Mouse (Mus musculus): ENCODE measurements around the gene Cdca7.
A peak's percentile ranks its signal among the peaks of the same experiment; 100 is the strongest.

Gene Cdca7

GRCm38 (mm10) chr2:72491650-72492049 is 15.7 kb downstream of the Cdca7 start:
- DNase-seq (ENCODE audit: low read depth, low spot score), result no peak

DNA sequence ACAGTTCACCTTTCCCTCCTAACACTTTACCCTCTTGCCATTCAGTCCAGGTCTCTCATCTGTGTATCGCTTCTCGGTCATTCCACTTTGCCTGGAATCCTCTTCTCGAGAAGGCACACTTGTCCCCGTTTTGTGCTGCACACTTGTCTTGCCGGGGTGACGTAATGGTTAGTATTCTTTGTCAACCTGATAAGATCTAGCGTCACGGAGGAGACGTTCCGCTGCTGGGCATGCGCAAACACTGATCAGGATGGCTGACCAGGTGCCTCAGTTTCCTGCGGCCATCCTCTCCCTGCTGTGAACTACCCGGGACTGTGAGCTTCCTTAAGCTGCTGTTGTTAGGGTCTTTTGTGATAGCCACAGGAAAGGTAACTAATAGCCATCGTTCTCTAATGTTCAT is 17.1 kb downstream of the Cdca7 start:
- DNase-seq (ENCODE audit: low read depth, low spot score), result no peak

DNA sequence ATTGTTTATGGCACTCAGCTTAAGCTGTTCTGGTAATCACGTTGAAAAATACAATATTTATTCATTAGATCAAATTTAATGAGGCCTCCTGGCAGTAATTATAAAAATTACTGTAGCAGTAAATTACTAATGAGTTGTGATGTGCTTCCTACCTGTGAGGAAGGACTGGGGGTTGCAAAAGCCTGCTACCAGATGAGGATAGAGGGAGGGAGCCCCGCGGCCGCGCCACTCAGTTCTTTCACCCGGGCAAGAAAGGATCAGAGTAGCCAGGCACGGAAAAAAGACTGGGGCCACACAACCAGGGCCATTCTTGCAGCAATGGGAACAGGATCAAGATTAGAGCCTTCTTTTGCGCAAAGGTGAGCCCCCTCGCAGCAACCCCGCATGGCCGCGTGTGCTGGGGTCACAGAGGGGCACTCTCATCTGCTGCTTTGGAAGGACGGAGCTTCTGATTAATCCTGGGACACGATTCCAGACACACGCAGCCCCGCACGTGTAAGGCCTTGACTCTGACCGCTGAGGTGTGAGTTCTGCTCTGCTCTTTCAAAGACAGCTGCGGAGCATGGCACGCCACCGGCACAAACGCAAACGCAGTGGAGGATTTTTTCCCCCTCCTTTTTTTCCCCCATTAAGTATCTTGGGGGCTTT is 23.2 kb downstream of the Cdca7 start:
- DNase-seq (ENCODE audit: low read depth, low spot score), result no peak

- DNase-seq (ENCODE audit: low read depth, low spot score), result no peak
Observed at GRCm38 (mm10) chr2:72499782-72500411, 23.9 kb downstream of the Cdca7 start.

DNA sequence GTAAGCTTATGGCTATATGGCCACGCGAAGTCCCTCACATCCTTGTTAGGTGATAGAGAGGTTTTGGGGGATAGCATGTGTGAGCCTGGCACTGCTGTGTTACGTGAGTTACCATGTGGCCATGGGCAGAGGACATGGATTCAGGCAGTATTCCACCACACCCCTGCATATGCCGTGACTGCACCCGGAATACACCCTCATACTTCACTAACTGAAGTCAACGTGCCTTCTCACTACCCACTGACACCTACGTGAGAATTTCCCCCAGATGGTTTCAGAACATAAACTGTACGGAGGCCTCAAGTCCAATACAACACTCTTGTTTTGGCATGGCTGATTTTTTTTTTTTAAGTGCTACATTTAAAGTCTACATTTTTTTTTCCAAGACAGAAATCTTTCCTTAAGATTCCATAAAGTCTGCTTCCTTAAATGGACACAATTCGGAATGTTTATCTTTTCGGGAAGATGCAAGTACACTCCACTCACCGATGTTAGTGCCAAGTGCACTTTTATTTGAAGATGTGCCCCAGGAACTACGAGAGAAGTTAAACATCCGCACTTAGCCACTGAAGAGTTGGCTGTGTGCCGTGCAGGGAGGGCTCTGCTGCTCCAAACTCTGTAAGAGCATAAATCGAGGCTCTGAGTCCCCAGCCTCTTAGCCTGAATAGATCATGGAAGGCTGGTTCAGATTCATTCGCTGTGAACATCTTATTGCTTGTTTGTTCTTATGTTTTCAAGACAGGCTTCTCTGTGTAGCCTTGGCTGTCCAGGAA is 26.3 kb downstream of the Cdca7 start:
- DNase-seq (ENCODE audit: low read depth, low spot score), result no peak

- no peak for DNase-seq (ENCODE audit: low read depth, low spot score)
Observed at GRCm38 (mm10) chr2:72503646-72504045, 27.7 kb downstream of the Cdca7 start.

DNA sequence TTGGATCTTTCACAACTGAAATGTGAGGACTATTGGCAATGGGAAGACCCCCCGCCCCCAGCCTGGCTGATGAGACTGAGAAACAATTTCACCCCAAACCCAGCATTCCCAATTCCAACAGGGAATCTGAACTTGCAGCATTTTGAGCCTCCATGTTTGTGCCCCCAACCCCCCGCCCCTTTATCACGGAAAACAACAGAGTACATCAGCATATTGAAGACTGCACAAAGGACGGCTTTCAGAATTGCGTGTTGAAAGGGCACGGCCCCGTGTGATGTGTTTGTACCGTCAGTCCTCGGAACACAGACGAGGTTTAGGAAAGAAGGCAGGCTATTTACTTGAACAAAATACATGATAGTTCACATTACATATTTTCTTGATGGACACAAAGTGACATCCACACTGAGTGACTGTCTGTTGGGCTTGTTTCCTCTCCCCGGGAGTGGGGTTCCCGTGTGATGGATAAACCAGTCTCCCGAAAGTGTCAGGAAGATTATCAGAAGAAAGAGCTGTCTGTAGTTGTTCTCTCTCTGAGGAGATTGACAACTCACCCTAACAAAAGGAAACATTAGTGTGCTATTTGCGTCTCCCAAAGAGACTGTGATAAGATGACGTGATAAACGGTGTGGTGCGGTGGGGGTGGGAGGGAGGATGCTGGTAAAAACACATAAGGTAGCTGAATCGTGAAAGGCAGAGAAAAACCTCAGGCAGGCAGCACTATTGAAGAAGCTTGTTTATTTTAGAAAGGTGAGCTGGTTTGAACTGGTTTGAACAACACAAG is 32.1 kb downstream of the Cdca7 start:
- DNase-seq (ENCODE audit: low read depth, low spot score), result no peak

DNA sequence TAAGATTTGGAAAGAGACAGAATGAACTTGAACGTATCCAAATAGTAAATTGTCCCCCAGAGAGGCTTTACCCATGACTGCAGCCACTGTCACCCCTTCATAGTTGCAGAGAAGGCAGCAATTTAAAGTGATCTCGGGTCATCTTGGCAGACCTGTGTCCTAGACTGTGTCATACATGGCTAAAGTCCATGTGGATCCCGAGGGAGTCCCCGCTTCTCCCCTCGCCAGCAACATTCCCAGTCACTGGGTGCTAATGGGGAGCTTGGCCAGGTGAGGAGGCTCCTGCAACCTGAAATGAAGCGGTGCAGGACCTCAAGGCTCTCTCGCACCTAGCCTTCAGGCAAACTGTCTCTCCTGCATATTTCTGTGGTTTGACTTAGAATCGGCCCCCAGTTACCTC is 32.9 kb downstream of the Cdca7 start:
- no peak for DNase-seq (ENCODE audit: low read depth, low spot score)

GRCm38 (mm10) chr2:72515526-72515925 is 39.6 kb downstream of the Cdca7 start:
- DNase-seq (ENCODE audit: low read depth, low spot score), result no peak

DNA sequence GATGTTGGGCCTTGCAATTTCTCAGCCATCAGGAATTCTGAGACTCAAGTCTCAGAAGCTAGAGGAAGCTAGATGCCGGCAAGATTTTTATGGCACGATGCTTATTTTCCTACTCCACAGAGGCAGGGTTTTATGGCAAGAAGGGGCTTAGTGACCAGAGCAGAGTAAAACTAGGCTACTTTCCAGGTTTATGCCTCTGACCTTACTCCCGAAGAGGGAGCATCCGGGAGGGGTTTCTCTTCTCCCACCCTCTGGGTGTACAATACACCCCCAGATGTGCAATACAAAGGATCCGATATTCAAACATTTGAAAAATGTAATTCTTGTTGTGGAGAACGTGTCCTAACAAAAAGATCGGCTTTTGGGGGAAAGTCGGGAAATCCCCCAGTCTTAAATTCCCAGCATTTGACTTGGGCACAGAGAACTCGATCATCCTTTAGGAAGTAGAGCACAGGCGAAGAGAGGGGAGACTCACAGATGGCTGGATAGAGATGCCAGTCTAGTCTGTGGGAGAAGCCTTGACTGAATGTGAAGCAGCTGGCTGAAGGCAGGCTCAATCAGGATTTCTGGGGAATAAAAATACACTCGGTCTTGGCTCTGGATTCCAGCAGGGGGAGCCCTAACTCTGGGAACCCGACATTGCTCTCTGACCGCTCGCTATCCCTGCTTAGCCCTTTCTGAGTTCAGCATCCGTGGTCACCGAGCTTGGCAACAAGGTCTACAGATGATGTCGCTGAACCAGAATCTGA is 40.2 kb downstream of the Cdca7 start:
- DNase-seq (ENCODE audit: low read depth, low spot score), result peak; percentile 75

- DNase-seq (ENCODE audit: low read depth, low spot score), result no peak
Observed at GRCm38 (mm10) chr2:72516720-72517089, 40.7 kb downstream of the Cdca7 start.

DNA sequence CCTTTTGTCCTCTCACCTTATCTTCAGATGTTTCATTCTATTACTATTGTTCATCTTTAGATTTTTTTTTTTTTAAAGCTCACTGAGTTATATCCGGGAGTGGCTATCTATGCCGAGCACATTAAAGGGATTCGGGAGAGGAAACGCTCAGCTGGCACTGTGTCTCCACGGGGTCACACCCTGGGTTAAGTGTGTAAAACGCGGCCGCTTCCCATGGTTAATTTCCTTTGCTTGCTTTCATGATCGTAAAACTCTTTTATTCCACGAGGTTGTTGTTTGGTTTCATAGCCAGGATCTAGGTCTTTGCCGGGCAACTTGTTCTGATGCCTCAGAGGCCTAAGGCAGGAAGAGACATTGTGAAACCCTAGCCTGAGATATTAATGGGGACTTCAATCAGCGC is 48.1 kb downstream of the Cdca7 start:
- DNase-seq (ENCODE audit: low read depth, low spot score), result no peak

DNA sequence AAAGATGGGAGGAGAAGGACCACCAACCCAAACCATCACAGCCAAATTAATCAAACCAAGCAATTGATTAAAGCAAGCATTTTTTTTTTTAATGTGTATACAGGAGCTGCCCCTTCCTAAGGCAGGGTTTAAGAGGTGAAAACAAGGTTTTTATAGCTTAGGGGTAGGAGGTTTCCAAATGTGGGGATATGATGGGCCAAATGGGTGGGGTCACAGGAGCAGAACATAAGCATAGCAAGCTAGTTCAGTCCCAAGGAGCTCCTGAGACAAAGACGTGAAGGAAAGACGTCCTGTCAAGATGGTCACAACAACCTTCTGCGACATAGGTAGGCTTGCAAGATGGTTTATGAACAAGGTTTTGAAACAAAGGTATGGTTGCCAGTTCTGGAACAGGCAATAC is 49.6 kb downstream of the Cdca7 start:
- DNase-seq (ENCODE audit: low read depth, low spot score), result no peak

DNA sequence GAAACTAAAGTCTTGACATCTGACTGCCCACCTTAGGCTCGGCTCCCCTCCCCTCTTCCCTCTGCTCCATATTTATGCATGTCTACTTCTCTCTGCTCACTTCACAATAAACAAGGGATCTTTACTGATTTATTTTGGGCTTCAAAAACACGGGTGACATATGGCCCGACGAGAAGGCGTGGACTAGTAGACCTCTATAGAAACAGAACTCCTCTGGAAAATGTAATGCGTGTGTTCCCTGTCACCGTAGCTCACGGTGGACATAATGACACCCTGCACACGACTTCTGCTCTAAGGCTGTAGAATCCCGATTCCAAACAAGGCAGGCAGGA is 53.0 kb downstream of the Cdca7 start:
- DNase-seq (ENCODE audit: low read depth, low spot score), result no peak

GRCm38 (mm10) chr2:72529358-72530319 is 53.7 kb downstream of the Cdca7 start:
- DNase-seq (ENCODE audit: low read depth, low spot score), result no peak

DNA sequence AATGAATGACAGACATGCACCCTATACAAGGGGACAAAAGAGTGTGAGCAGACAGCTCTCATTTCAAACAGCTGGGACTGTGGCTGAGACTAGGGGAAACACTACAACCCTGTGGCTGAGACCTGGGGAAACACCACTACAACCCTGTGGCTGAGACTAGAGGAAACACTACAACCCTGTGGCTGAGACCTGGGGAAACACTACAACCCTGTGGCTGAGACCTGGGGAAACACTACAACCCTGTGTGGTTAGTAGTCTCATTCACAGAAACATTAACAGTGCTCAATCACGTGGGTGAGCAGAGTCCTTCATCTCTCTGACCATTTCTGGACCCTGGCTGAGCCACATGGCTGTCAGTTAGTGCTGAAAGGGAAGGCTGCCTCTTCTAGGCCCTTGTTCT is 59.9 kb downstream of the Cdca7 start:
- no peak for DNase-seq (ENCODE audit: low read depth, low spot score)

Measured in brain, embryonic 18.5 days (tissue).